Mouse (Mus musculus): ENCODE measurements around the gene Ptpn12. TPM values are rescaled to one million over a fixed set of nuclear protein-coding genes. Genes with fewer than 3 reads are reported as not detected.
"Not testable (repeated sequence)": the region's sequence is repeated elsewhere in the genome, so short reads cannot be mapped to it uniquely, and the experiment has no call there.

The Ptpn12 gene
- total RNA-seq, 2 experiments from 2014 or later, result 18.5 to 104 TPM

- ATAC-seq (replicated peaks; ENCODE audit: low FRiP score, poor library complexity, severe bottlenecking), result no peak
These were observed 99.4 kb downstream of the Ptpn12 start, which contains the start of gene Rsbn1l for GRCm38 (mm10) chr5:20956298-20956697. Gene Rsbn1l (minus strand): TSS chr5:20956398.

DNA sequence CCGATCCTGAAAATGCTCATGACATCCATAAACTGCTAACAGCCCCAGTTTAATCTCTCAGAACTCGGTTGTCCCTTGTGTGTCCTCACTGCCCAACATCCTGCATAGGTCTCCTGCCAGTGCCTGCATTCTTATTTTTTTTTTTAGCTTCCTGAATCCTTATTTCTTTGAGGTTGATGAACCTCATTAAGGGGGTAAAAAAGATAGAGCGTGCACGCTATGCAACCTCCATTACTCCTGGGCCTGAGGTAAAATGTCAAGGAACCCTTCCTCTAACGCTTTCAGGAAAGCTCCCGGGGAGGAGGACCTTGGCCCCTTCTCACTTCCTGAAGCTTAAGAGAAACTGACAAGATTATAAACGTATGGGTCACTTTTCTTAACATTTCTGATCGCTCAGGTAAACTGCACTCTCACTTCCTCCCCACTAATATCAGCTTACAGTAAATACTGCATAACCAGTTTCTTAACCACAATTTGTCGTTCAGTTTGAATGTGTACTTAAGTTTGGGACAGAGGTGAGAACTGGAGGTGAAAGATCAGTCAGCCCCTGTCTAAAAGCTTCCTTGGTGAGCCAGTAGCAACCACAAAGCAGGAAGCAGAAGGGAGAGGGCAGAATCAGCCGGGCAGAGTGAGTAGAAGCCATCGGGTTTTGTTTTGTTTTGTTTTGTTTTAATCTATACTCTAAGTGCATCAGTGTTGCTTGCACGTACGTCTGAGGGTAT lies 100.4 kb downstream of the Ptpn12 start:
- ATAC-seq (replicated peaks; ENCODE audit: low FRiP score, poor library complexity, severe bottlenecking), result no peak

DNA sequence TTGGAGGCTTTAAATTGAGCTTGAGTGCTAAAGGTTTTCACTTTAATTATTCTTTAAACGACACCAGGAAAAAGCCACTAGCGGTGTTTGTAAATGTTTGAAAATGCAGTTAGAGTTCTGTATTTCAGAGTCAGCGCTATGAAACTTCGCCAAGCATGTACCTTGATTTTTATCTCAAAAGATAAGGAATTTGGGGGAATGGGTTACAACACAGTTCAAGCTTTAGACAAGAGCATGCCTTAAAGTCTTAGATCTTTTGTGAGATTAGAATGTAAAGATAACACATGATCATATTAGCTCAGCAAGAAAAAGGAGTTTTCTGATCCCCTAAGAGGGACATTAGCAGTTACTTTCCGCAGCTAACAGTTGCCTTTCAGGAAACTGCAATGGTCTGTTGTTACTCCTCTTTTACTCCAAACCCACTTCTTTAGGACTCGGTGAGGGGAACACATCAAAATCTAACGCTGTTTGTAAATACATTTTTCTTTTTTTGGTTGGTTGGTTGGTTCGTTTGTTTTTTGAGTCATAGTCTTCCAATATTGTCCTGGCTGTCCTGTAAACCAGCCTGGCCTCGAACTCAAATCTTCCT lies 103.3 kb downstream of the Ptpn12 start:
- ATAC-seq (replicated peaks; ENCODE audit: low FRiP score, poor library complexity, severe bottlenecking), result no peak

- ATAC-seq (replicated peaks; ENCODE audit: low FRiP score, poor library complexity, severe bottlenecking), result peak; percentile 95
These were observed 103.9 kb downstream of the Ptpn12 start for GRCm38 (mm10) chr5:20951666-20952281.

- ATAC-seq (replicated peaks; ENCODE audit: low FRiP score, poor library complexity, severe bottlenecking), result peak; percentile 47
These were observed 104.7 kb downstream of the Ptpn12 start for GRCm38 (mm10) chr5:20950855-20951650.

DNA sequence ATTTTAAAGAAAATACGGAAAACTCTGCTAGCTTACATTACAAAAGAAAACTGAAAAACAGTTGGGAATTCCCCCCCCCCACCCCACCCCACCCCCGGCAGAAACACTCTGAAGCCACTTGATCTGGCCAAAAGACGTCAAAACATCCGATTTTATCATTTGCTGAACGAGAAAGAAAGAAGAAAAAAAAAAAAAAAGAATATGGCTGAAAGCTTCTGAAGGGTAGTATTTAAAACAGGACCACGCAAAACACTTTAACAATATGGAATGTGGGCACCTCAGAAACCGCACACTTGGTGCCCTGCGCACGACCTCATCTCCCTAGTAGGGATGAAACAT lies 105.2 kb downstream of the Ptpn12 start:
- no peak for ATAC-seq (replicated peaks; ENCODE audit: low FRiP score, poor library complexity, severe bottlenecking)

DNA sequence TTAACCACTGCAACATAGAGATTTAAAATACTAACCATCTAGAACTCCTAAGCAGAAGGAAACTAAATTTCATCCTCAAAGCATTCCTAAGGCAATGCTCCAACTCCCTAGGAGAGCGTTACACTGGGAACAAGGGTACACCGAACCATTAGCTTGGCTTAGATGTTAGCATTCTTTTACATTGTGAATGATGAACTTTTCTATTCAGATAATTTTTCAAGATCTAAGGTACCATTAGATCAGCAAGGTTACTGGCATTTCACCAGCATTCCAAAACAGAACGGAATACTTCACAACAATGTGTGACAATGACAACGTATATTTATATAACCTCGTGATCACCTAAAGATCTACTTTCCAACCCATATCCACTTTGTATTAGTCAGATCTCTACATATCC lies 105.6 kb downstream of the Ptpn12 start:
- no peak for ATAC-seq (replicated peaks; ENCODE audit: low FRiP score, poor library complexity, severe bottlenecking)

- no peak for ATAC-seq (replicated peaks; ENCODE audit: low FRiP score, poor library complexity, severe bottlenecking)
These were observed 108.8 kb downstream of the Ptpn12 start for GRCm38 (mm10) chr5:20946906-20947305.

DNA sequence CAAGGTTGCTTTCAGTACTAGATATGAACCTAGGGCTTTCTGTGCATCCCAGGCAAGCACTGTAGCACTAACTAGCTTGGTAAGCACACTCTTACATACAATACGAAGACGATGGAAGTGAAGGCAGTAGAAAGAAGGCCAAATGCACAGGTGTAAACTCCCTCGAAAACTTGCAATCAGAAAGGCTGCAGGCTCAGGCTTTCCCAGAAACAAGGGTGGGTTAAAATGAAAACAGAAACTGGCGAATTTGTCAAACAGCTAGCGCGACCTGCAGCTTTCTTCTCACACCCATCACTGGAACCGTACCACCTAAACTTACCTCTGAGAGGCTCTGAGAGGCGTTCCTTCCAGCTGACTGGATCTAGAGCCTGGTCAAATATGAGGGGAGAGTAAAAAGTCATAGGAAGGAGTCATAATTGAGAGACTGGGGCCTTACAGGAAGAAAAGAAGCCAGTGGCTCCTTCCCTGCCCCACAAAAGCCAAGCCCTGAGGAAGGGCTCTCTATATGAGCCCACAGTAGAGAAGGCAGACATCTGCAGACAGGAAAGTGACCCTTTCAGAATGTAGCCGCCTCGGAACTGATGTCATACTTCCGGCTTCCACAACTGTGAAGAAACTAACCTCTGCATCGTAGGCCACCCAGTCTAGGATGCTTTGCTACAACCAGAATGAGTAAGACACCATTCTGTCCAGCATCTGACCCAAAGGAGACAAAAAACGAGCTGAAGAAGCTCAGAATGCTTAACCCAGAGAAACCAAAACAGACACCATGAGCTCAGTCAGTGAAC lies 110.6 kb downstream of the Ptpn12 start:
- 0 out of 2 replicates have a peak, but pooled peaks have one; percentile 47 for ATAC-seq (replicated peaks; ENCODE audit: low FRiP score, poor library complexity, severe bottlenecking)

DNA sequence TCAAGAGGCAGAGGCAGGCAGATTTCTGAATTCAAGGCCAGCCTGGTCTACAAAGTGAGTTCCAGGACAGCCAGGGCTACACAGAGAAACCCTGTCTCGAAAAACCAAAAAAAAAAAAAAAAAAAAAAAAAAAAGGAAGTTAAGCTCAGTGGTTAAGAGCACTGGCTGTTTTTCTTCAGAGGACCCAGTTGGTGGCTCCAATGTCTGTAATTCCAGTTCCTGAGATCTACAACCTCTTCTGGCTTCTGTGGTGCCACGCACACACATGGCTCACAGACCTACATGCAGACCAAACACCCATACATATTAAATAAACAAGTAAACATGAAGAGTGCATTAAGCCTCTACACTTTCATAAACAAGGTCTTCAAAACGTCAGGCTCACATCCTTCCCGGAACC lies 111.9 kb downstream of the Ptpn12 start:
- ATAC-seq (replicated peaks; ENCODE audit: low FRiP score, poor library complexity, severe bottlenecking), result not testable (repeated sequence)

GRCm38 (mm10) chr5:20942523-20942922 lies 113.2 kb downstream of the Ptpn12 start:
- ATAC-seq (replicated peaks; ENCODE audit: low FRiP score, poor library complexity, severe bottlenecking), result no peak

- peak; percentile 65 for ATAC-seq (replicated peaks; ENCODE audit: low FRiP score, poor library complexity, severe bottlenecking)
These were observed 114.5 kb downstream of the Ptpn12 start for GRCm38 (mm10) chr5:20941205-20941604.

GRCm38 (mm10) chr5:20940696-20941095 lies 115.0 kb downstream of the Ptpn12 start:
- ATAC-seq (replicated peaks; ENCODE audit: low FRiP score, poor library complexity, severe bottlenecking), result 0 out of 2 replicates have a peak, but pooled peaks have one; percentile 33

GRCm38 (mm10) chr5:20940040-20940571 lies 115.6 kb downstream of the Ptpn12 start:
- ATAC-seq (replicated peaks; ENCODE audit: low FRiP score, poor library complexity, severe bottlenecking), result no peak

- ATAC-seq (replicated peaks; ENCODE audit: low FRiP score, poor library complexity, severe bottlenecking), result no peak
These were observed 117.2 kb downstream of the Ptpn12 start for GRCm38 (mm10) chr5:20938523-20938922.
